Mouse (Mus musculus): ENCODE data around the gene Reln.

The Reln gene

GRCm38 (mm10) chr5:21986311-21986710, 358.2 kb downstream of the Reln start:
- peak; percentile 14 for DNase-seq

- DNase-seq = no peak
Observed at GRCm38 (mm10) chr5:21983021-21983667, 361.4 kb downstream of the Reln start.

GRCm38 (mm10) chr5:21981216-21981615, 363.3 kb downstream of the Reln start:
- DNase-seq = no peak

- no peak for DNase-seq
Observed at GRCm38 (mm10) chr5:21980544-21980943, 364.0 kb downstream of the Reln start.

- no peak for DNase-seq
Observed at GRCm38 (mm10) chr5:21973266-21974010, 371.1 kb downstream of the Reln start.

- DNase-seq = no peak
Observed at GRCm38 (mm10) chr5:21961796-21962195, 382.7 kb downstream of the Reln start.

GRCm38 (mm10) chr5:21960151-21960550, 384.4 kb downstream of the Reln start:
- DNase-seq = no peak

- no peak for DNase-seq
Observed at GRCm38 (mm10) chr5:21957586-21957985, 386.9 kb downstream of the Reln start.

GRCm38 (mm10) chr5:21957061-21957460, 387.4 kb downstream of the Reln start:
- DNase-seq = no peak

GRCm38 (mm10) chr5:21949507-21949897, 395.0 kb downstream of the Reln start:
- no peak for DNase-seq

GRCm38 (mm10) chr5:21948736-21949506, 395.6 kb downstream of the Reln start:
- DNase-seq = no peak

GRCm38 (mm10) chr5:21947610-21948381, 396.7 kb downstream of the Reln start:
- DNase-seq = no peak

- DNase-seq = no peak
Observed at GRCm38 (mm10) chr5:21944579-21944978, 399.9 kb downstream of the Reln start.

GRCm38 (mm10) chr5:21939405-21939804, 405.1 kb downstream of the Reln start:
- no peak for DNase-seq

- DNase-seq = no peak
Observed at GRCm38 (mm10) chr5:21938138-21938537, 406.4 kb downstream of the Reln start.

GRCm38 (mm10) chr5:21936627-21937026, 407.9 kb downstream of the Reln start:
- no peak for DNase-seq

GRCm38 (mm10) chr5:21936096-21936495, 408.4 kb downstream of the Reln start:
- DNase-seq = no peak

GRCm38 (mm10) chr5:21934811-21935396, 409.6 kb downstream of the Reln start:
- DNase-seq = no peak

- DNase-seq = no peak
Observed at GRCm38 (mm10) chr5:21934173-21934698, 410.3 kb downstream of the Reln start.

GRCm38 (mm10) chr5:21933340-21934075, 411.0 kb downstream of the Reln start:
- no peak for DNase-seq

- no peak for DNase-seq
Observed at GRCm38 (mm10) chr5:21931151-21931550, 413.4 kb downstream of the Reln start.

- DNase-seq = no peak
Observed at GRCm38 (mm10) chr5:21920310-21920709, 424.2 kb downstream of the Reln start.
